Mouse (Mus musculus): ENCODE data around the gene Txndc8. TPM values are rescaled to one million over a fixed set of nuclear protein-coding genes. Genes with fewer than 3 reads are reported as not detected.

Txndc8 gene
- polyA plus RNA-seq, 1 experiment = not detected

DNA sequence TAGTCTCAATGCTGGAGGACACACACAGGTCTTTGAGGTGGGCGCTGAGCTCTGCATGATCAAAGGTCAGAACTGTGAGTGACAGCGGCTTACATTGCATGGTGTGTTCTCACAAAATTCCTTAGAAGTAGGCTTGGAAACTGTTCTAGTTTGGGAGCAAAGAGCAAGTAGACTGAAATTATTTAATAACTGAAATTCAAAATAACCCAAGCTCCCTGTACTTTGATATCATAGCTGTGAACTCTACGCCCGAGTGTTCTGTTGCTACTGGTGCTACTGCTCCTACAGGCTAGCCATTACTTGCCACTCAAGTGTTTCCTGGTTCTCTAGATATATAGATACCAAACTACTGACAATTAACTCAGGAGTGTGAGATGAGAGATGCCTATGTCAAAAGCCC lies 43.4 kb downstream of the Txndc8 start:
- no peak for TF ChIP-seq GATA1 (IDR thresholded peaks at IDR 0.05; ENCODE audit: low read length)

DNA sequence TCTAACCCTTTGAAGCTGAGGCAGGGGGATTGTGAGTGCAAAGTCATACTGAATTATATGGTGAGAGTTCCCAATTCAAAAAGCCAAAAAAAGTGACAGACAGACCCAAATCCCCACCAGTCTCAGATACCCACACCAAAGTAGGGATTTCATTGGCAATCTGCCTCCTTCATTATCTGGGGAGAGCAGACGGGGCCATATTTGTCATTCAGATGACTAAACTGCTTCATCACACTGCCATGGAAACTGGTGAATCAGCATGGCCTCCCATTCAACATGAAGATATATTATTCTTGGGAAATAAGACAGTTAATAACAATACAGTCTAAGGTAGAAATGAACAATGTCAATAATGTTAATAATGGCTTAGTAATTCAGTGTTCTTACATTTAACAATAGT lies 44.8 kb downstream of the Txndc8 start:
- TF ChIP-seq GATA1 (IDR thresholded peaks at IDR 0.05; ENCODE audit: low read length) = no peak

DNA sequence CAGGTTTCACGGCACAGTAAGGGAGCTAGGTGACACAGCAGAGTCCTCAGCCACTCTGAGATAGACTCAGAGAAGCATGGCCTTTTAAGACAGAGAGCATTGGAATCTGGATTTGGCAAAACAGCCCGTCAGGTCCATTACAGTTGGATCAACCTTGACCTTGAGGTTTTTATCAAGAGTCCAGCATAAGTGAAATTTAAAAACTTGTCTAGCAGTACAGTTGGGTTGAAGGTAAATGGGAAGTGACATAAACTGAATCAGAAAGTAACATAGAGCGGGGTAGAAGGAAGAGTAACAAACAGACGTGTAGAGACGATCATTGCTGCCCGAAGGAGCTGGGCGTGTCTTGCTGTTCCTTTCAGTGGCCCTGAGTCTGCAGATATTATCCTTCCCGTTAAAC lies 49.9 kb downstream of the Txndc8 start:
- no peak for TF ChIP-seq GATA1 (IDR thresholded peaks at IDR 0.05; ENCODE audit: low read length)

DNA sequence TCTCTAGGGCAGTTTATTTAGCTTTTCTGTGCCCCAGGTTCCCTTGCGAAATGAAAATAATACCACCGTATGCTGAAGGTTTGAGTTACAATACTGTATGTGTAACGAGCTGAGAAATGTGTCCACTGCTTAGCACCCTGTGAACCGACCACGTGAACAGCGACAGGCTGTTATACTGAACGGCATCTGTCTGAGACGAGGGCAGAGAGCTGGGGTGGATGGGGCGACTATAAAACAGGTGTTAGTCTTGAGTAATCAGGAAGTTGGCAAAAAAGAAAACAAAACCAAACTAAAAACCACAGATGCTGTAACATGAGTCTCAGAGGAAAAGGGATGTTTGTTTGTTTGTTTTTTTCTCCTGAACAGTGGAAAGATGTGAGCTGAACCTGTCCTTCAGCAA lies 50.8 kb downstream of the Txndc8 start:
- no peak for TF ChIP-seq GATA1 (IDR thresholded peaks at IDR 0.05; ENCODE audit: low read length)

DNA sequence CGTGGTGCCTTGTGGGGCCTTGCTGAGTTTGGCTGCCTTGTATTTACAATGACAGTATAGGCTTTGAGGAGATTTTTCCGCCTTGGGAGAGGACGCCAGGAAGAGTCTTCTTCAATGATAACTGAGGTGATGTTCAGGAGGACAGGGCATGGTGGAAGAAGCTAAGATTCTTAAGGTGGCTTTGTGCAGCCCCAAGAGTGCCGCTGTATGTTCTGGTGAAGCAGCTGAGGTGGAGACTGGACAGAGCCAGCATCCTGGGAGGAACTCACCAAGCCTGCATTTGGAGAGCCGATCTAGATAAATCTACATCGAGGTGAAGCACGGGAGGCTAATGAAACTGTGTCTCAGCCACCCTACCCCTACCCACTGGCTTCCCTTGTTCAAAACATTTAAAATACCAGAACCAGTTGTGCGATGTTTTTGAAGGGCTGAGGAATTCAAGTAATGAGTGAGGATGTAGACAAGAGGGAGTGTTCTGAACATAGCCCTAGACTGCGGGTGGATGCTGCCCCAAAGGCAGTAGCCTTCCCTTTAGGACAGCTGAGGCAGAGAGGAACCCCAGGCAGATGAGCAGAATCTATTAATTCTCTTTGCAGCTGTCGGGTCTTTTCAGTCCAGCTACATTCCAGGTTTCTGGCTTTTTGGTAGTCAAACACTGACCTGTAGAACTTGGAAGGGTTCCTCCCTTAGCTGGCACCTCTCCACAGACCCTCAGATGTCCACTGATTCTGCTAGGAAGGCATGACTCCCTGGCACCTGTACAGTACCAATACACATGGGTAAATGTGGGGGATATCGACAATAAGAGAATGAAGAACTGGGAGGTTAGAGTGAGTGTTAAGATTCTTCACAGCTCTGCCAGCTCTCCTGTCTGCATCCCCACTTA lies 51.5 kb downstream of the Txndc8 start:
- TF ChIP-seq GATA1 (IDR thresholded peaks at IDR 0.05; ENCODE audit: low read length) = no peak

DNA sequence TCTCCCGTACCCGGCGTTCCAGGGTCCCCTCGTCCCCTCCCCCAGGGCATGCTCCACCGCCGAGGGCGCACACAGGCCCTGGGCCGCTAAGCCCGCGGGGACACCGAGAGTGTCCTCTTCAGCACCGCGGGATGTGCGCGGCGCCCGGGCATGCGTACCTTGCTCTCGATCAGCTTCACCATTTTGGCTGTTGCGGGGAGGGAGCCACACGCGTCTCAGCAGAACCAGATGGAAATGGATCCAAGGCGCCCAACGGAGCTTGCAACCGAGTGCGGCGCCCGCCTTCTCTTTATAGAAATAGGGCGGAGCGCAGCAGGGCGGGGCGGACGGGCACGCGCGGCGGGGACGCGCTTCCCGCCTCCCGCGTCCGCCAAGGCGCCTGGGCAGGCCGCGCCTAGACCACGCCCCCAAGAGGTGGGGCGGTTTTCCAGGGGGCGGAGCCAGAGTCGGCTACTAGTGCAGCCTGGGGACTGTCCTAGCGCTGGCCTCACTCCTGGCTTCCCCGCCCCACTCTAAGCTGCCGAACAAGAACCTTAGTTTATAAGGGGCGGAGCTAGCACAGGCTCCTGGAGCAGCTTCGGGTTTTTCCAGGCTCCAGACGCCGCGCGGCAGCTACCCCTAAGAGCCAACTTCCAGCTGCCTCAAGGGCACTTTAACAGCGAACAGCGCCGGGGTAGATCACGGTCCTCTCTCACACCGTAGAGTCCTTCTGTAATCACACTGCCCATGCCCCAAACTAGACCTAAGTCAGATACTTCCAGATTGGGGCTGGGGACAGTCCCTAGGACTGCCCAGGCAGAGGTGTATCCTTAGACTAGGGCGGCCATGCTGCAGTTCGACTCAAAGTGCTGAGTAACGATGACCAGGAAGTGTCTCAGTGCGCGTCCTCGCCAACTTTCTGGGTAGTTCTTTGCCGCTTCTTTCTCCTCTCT lies 52.6 kb downstream of the Txndc8 start, which contains the start of gene Txn1:
Txn1 (minus strand) TSS at position 383 of the 932 bp plus-strand sequence.
- TF ChIP-seq GATA1 (IDR thresholded peaks at IDR 0.05; ENCODE audit: low read length) = no peak

DNA sequence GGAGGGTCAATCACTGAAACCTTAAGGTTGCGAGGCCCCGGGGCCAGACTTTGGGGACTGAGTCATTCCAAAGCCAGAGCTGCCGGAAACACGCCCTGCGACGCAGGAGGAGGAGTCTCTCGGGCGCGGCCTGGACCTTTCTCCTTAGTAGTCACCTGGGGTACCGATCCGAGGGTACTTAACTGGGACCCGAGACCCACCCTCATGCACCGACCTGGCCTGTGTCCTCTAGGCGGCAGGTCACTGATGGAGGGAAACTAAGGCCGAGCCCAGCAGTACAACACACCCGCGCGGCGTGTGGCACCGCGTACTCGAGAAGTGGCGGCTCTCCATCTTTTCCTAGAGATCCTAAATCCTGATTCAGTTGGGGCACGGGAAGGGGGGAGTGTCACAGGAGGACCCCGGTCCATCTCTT lies 53.4 kb downstream of the Txndc8 start:
- no peak for TF ChIP-seq GATA1 (IDR thresholded peaks at IDR 0.05; ENCODE audit: low read length)

DNA sequence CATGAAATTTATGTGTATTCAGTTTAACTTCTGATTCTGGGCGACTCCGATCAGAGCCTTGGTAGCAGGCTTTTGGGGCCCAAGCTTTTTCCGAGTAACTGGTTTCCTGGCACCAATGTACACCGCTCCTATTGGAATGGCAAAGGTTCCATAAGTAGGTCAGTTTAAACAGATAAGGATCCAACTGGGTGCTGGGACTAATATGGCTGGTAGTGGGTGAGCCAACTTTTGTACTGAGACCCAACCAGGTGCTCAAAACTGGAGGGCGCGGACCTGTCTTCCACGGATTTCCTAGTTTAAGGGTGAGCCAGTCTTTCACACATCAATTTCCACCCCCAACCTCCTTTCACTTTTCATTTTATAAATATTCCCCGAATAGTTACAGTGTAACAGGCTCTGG lies 53.9 kb downstream of the Txndc8 start:
- TF ChIP-seq GATA1 (IDR thresholded peaks at IDR 0.05; ENCODE audit: low read length) = no peak

DNA sequence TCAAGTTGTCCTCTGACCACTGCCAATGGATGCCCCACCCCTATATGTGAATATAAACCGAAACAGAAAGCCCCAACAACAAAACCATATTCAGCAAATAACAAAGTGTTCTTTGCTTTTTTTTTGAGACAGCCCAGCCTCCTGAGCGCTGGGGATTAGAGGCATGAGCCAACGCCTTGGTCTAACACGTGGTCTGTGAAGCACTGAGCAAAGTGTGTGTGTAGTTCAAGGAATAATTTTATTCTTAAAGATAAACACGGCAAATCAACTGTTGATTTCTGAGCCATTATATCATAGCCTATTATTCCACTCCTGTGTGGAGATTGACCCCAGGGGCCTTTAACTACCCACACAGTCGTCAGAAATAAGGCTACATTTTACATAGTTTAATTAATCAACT lies 54.3 kb downstream of the Txndc8 start:
- no peak for TF ChIP-seq GATA1 (IDR thresholded peaks at IDR 0.05; ENCODE audit: low read length)

DNA sequence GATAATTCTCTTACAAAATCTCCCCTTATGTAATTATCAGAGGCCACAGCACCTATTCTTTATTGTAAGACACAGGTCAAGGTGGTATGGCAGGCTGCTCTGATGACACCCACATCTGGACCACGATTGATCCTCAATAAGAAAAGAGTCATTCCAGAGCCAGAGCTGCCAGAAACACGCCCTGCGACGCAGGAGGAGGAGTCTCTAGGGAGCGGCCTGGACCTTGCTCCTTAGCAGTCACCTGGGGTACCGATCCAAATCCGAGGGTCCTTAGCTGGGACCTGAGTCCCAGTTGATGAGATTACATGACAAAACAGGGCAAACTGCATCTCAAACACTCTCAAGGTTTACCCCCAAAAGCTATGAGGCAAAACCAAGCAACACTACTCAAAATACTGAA lies 55.1 kb downstream of the Txndc8 start:
- TF ChIP-seq GATA1 (IDR thresholded peaks at IDR 0.05; ENCODE audit: low read length) = no peak

DNA sequence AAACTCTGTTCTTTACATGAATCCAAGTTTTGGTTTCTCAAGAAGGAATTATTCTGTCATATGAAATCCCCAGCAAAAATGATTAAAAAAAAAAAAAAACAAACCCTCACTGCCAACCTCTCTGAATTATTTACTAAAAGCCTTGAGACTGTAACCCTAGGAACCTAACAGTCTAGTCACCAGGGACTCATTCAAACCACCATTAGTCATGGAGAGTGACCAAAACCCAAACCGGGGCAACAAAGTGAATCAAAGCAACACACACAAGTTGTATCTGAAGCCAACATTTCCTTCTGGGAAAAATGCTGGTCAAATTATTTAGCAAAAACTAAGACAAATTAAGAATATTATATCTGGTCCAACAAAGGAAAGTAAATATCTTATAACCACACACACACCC lies 56.0 kb downstream of the Txndc8 start:
- no peak for TF ChIP-seq GATA1 (IDR thresholded peaks at IDR 0.05; ENCODE audit: low read length)

DNA sequence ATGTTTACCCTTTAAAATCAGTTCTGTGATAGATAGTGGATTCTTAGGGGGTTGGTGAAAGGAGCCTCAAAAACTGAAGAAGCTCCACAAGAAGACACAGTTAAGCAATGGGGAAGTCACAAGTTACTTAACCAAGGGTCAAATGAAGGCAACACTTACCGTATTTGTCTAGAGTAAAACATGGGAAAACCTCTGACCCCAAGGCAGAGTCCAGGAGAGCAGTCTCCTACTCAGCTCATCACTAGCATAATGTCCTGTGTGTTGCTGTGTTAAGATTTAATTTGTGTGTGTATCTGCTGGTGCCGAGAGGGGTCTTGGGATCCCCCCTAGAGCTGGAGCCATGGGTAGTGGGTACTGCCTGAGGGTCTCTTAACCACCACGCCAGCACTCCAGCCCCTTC lies 56.5 kb downstream of the Txndc8 start:
- TF ChIP-seq GATA1 (IDR thresholded peaks at IDR 0.05; ENCODE audit: low read length) = no peak

DNA sequence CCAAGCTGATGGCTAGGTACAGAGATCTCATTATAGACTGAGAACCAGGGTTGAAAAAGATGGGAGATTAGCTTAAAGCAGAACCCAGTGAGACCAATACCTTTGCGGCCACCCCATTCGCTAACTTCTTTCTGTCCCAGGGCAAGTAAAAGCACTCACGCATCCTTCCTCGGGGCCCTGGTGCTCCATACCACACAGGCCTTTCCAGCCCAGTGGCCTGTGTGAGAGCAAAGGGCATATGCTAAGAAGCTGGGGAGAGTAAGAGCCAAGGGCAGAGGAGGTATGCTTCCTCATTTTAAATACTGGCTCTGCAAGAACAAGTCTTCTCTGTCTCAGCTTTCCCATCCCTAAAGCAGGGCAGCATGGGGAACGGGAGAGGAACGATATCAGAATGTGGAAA lies 59.1 kb downstream of the Txndc8 start:
- TF ChIP-seq GATA1 (IDR thresholded peaks at IDR 0.05; ENCODE audit: low read length) = no peak

DNA sequence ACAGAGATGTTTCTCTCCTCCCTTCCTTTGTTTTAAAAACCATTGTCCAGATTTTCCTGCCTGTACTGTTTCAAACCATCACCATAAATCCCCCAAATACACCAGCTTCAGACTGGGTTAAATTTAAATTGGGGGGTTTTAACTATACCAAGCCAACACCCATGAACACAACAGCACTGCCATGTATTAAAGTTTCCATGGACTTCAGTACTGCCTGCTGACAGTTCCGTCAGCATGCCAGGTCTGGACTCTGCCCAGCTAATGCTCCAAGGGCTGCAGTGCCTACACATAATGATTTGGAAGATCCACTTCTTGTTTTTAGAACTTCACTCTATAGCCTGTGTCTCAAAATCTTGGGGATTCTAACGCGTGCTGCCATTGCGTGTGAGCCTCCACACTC lies 61.4 kb downstream of the Txndc8 start:
- no peak for TF ChIP-seq GATA1 (IDR thresholded peaks at IDR 0.05; ENCODE audit: low read length)

DNA sequence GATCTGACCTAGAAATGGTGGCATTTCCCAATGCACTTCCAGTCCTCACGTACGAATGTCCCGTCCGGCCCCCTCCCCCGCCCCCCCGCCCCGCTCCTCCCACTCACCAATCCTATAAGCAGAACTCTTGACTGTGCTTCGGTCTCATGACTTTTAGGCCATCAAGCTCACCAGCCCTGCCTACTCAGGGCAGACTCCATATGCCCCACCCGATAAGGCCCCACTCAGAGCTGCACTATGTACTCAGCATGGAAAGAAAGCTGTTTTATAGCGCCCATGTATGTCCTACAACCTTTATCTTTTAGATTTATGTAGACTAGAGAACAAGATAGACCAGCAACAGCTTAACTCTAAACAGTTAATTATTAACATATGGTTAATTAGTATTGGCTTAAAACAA lies 61.9 kb downstream of the Txndc8 start:
- TF ChIP-seq GATA1 (IDR thresholded peaks at IDR 0.05; ENCODE audit: low read length) = no peak

DNA sequence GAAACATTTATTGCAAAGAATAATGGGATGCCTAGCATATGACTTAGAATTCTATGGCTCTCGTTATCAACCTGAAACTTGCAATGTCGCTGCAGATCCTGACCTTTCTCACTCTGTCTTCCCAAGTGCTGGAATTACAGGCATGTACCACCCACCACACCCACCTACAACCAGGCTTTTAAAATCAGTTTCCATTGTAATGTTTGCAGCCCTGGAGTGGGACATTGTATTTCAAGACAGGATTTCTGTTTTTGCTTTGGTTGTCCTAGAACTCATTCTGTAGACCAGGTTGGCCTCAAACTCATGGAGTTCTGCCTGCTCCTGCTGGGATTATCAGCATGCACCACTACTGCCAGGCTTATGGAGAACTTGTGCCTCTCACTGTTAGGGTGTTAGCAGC lies 66.0 kb downstream of the Txndc8 start:
- TF ChIP-seq GATA1 (IDR thresholded peaks at IDR 0.05; ENCODE audit: low read length) = no peak

All from G1E-ER4 (cell line).